Mouse (Mus musculus) CH12.LX (cell line): Measurements from ENCODE around the gene Ntsr1.

Experiments used
- CHD2 ChIP-seq: IDR thresholded peaks from 2 replicates; pipeline ENCODE4 v1.6.1; 2011; ENCODE audit warnings: low read length, improper control_type of control experiment
- CTCF ChIP-seq, 2 experiments: IDR thresholded peaks in 1 of 2; conservative IDR thresholded peaks in 1 of 2; 2 replicates each; pipeline ENCODE4 v1.5.1; 2011 to 2012; ENCODE audit warnings: low read depth in 2 of 2, low read length in 2 of 2, improper control_type of control experiment in 1 of 2, inconsistent platforms in 1 of 2, mild to moderate bottlenecking in 1 of 2, moderate library complexity in 1 of 2
- MAX ChIP-seq: IDR thresholded peaks from 2 replicates; pipeline ENCODE4 v1.6.1; 2011; ENCODE audit warnings: low read length, improper control_type of control experiment
- MAZ ChIP-seq: IDR thresholded peaks from 2 replicates; pipeline ENCODE4 v1.6.1; 2012; ENCODE audit warnings: low read depth, mild to moderate bottlenecking, inconsistent platforms, low read length, improper control_type of control experiment, moderate library complexity
- NELFE ChIP-seq: IDR thresholded peaks from 2 replicates; pipeline ENCODE4 v1.6.1; 2011; ENCODE audit warnings: low read depth, low read length, improper control_type of control experiment
- POLR2A ChIP-seq: IDR thresholded peaks from 2 replicates; pipeline ENCODE4 v1.6.1; 2011; ENCODE audit warnings: low read depth, mild to moderate bottlenecking, improper control_type of control experiment, low read length
- POLR2AphosphoS2 ChIP-seq: IDR thresholded peaks from 2 replicates; pipeline ENCODE4 v1.6.1; 2011; ENCODE audit warnings: low read depth, low read length, improper control_type of control experiment
- USF1 ChIP-seq: IDR thresholded peaks from 2 replicates; pipeline ENCODE4 v1.6.1; 2014; ENCODE audit warnings: low read depth, mild to moderate bottlenecking, inconsistent platforms, low read length, improper control_type of control experiment
- USF2 ChIP-seq: conservative IDR thresholded peaks from 2 replicates; pipeline ENCODE4 v1.6.1; 2011; ENCODE audit warnings: low read depth, low read length, improper control_type of control experiment
- ZKSCAN1 ChIP-seq: IDR thresholded peaks from 2 replicates; pipeline ENCODE4 v1.6.1; 2012; ENCODE audit warnings: low read depth, inconsistent platforms, low read length, improper control_type of control experiment, borderline replicate concordance
- ZNF384 ChIP-seq: IDR thresholded peaks from 2 replicates; pipeline ENCODE4 v1.6.1; 2012; ENCODE audit warnings: low read depth, low read length, improper control_type of control experiment, inconsistent platforms

DNA sequence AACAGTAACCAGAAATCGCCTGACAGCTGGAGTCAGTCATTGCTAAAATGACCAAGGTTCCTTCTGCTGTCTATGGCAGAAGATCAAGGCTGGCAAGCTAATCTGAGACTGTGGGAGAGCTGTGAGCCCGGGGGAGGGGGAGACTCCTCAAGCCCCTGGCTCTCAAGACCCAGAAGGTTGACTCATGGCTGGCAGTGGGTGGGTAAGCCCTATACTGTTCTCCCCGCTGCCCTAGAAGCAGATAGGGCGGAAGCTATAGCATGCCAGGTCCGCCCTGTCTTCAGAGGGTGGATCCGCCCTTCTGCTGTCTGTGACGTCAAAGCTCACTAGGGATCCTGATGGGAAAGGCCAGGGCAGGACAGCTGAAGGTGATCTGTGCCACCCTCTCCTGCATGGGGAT is 30.4 kb downstream of the Ntsr1 start:
- TF ChIP-seq MAX (no peak), USF1 (no peak), MAZ (no peak), CHD2 (no peak), POLR2A (no peak), ZKSCAN1 (no peak), CTCF (conservative IDR thresholded peaks at IDR 0.05 in 1 of 2, IDR thresholded peaks at IDR 0.05 in 1 of 2; ENCODE audit: low read depth in 2 of 2, low read length in 2 of 2) (no peak), NELFE (no peak), USF2 (no peak), POLR2AphosphoS2 (no peak), ZNF384 (no peak)
